Mouse (Mus musculus) retina, adult 2 months (tissue): ENCODE measurements at regions not wholly inside any gene's neighbourhood (a gene's known extent, or its start where the extent isn't known, plus 50 kb on each side); places are given as distances from the start of the nearest gene placed in this dataset.

ENCODE experiments used
- DNase-seq: peaks from one replicate; pipeline ENCODE4 v3.0.0-alpha.2; 2012; ENCODE audit warnings: low read depth, low spot score

DNA sequence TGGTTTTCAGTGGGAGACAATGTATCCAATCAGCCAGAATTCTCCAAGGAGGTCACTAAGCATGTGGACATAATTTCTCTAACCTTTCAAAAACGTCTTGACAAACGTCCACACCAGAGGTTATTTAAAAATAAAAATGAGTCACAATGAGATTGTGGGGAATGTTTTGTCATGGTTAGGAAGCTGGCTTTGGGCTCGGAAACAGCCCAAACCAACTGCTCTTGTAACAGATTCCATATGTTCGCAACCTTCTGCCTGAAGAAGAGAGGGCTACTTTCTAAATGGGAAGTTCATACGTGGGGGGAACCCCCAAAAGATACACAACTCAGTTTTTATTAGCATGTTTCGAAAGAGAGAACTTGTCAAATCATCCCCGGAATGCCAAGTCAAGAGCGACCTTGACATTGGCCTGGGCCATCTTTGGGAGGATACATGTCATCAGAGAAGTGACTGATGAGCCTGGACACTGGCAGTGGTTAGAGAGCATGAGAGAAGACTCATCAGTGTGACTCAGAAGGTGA is 111.6 kb upstream of the Pik3r1 start:
- no peak for DNase-seq

DNA sequence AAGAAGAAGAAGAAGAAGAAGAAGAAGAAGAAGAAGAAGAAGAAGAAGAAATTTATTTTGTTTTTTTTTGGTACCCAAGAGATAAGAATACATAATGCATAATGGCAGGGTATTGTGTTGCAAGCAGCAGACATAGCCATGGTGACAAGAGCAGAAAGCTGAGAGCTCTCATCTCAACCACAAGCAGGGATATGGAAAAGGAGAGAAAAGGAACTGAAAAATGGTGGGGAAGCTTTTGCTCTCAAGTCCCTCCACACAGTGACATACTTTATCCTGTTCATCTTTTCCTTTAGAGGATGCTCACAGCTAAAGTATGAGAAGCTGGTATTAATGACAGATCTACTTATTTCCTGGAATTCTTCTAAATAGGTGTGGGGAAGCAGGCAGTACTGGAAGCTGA is 115.2 kb upstream of the Pik3r1 start:
- DNase-seq, result no peak

DNA sequence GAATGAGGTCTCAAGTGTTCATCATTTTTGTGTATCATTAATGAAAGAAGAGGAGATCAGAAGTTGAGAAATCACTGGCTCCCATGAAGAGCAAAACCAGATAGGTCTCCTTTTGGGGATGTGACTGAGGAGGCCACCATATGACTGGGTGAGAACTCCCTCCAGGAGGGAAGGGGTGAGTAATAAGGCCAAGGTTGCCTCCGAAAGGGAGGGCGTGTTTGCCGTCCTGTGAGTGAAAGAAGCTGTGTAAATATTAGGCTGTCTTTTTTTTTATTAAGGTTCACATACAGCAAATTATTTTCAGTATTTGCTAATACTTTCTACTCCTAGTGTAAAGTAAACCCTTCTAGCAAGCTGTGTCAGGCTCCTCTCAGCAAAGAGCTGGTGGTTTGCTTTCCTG is 116.7 kb upstream of the Pik3r1 start:
- DNase-seq, result no peak

DNA sequence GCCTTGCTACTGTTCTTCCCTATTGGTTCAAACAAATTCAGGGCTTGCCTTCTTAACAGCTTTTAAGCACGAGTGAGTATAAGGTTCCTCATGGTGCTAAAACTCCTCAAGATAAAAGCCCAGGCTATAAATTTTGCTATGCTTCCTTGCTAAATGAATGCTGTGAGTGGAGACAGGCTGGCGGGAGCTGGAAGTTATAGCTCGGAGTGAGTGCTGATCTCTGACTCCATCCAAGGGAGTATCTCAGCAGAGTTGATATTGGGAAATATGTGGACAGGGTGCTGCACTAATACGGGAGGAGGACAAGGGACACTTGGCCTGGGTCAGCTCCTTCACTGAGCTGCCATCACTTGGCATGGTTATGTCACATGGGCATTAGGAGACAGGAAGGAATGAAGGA is 123.5 kb upstream of the Pik3r1 start:
- no peak for DNase-seq

DNA sequence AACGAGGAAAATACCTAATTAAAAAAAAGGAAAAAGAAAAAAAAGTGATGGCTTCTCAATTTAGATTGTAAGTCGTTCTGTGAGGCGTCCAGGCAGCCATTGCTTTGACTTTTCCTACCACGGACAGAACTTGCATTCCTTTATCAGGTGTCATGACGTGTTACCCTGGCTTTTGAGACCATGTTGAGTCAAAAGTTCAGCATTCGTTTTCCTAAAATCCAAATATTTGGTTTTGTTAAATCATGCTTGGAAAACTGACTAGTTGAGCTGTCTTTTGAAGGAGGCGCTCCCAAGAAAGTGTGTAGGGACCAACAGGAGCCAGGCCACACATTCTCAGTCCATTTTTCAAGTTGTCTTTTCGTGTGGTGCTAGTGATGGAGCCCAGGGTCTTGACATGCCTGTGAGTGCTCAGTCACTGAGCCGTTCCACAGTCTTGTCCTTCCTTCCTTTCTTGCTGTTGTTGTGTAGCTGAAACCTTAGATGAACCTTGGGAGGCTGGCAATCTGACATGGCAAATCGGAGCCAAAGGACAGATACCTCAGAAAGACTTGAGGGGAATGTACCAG is 125.1 kb upstream of the Pik3r1 start:
- no peak for DNase-seq

DNA sequence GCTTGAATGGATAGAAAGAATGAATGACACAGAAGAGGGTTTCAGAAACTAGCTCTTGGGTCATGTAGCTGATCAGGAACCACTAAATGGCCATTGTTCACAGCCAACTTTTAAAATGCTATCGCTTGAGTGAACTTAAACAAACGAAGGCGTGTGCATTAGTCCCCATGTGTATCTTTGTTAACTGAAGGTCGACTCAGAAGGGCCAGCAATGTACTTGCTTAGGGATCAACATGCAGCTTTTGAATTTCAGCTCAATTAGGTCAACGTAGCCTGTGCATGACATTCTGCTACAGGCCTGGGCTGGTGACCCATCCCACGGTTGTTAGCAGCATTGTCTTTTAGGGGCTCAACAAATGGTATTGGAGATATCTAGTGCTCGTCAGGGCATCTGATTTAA is 127.1 kb upstream of the Pik3r1 start:
- no peak for DNase-seq

- DNase-seq, result no peak
These were observed 127.7 kb upstream of the Pik3r1 start for GRCm38 (mm10) chr13:101895686-101896085.

- DNase-seq, result no peak
These were observed 128.9 kb upstream of the Pik3r1 start for GRCm38 (mm10) chr13:101896946-101897345.

DNA sequence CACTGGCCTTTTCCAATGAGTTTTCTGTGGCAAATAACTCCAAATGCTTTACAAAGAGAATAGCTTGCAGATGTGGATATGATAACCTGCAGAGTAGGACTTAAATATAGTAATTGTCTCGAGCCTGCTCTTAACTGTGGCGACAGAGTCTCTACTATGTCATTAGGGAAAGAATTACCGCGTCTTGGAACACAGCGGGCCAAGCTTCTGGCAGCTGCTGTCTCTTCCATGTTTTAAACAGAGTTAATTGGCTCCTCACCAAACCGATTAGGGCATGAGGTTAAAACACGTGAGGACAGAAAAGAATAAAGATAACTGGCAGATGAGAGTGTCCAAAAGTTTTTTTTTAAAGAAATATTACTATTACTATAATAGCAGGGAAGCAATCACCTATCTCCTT is 134.2 kb upstream of the Pik3r1 start:
- DNase-seq, result no peak

GRCm38 (mm10) chr13:101905909-101906676 is 138.1 kb upstream of the Pik3r1 start:
- no peak for DNase-seq

DNA sequence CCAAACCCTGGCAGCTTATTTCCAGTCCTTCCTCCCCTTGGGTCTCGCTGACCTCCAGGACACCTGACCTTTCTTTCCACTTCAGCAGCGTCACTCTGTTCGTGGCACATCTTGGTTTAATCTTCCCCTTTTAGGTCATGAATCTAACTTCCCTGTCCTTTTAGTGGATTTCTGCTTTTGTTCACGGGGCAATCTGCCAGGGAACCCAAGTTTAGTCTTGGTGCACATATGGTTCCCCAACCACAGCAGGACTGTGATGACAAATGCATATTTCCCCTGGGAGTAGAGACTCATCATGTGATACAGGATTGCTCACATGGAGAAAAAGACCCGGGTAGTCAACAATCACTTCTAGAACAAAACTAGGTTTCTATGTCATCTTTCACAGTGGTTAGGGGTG is 141.0 kb upstream of the Pik3r1 start:
- DNase-seq, result no peak

- no peak for DNase-seq
These were observed 142.7 kb upstream of the Pik3r1 start for GRCm38 (mm10) chr13:101910687-101911086.

DNA sequence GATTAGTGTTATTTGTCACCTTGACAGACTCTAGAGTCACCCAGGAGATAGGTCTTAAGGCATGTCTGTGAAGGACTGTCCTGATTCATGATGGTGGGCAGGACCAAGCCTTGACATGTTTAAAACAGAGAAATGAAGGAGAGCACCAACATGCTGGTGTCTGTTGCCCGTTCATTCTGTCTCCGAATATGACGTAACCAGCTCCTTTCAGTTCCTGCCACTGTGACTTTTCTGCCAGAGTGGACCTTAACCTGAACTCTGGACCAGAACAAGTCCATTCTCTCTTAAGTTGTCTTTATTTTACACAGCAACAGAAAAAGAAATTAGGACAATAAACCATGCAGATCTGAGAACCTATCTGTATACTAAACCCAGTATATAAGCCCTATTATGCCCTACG is 146.1 kb upstream of the Pik3r1 start:
- no peak for DNase-seq

- DNase-seq, result no peak
These were observed 146.9 kb upstream of the Pik3r1 start for GRCm38 (mm10) chr13:101914691-101915541.

GRCm38 (mm10) chr13:101915542-101915941 is 147.5 kb upstream of the Pik3r1 start:
- no peak for DNase-seq

DNA sequence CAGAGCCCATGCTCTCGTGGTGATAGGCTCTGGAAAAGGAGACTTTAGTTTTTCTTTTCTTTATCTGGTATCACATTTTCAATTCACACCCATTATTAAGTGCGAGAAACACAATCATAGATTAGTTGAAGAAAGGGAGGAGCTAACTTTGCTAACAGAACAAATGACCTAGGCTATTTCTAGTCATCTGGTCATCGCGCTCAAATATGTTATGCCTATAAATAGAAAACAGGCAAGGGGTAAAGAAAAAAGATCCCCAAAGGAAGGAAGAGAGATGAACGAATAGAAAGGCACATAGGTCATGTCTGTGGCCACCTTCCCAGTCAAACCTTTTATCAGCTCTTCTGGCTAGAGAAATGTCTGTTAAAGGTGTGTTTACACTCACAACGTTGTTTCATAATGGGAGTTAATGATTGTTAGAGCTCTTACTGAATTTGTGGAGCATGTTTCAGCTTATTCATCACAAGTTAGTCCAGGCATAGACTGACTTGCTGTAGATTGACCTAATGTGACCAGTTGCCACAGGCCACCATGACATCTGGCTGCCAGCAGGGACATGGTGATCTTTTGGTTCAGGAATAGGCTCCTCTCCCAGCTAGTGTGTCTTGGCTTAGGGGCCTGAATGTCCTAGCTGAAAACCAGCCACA is 148.1 kb upstream of the Pik3r1 start:
- no peak for DNase-seq

DNA sequence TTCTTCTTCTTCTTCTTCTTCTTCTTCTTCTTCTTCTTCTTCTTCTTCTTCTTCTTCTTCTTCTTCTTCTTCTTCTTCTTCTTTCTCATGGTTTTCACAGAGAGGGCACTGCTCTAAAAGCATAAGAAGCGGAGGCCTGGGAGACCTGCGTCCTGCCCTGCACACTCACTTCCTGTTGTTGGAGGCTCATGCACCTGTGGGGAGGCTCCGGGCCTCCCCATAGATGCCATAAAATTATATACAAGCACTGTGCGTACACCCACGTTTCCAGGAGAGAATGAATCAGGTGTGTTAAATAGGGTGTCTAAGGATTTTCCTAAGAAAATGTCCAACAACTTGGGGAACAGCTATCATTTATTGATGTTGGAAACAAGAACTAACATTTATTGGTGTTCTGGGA is 148.9 kb upstream of the Pik3r1 start:
- no peak for DNase-seq

DNA sequence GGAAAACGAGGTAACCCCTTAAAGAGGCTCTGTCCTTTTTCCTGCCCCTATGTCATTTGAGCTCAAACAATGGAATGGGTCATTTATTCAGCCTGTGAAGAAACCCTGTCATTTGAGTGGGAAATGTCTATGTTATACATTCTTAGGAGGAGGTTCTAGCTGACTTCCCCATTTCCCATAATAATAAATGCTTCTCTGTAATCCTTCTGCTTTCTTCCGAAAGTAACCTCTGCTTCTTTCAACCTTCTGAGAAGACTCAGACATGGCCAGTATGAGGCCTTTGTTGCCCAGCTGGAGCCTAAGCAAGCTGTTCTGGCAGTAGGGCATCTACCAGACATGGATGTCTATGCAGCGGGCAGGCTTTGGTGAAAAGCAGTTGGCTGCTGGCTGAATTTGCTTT is 150.2 kb upstream of the Pik3r1 start:
- DNase-seq, result no peak

DNA sequence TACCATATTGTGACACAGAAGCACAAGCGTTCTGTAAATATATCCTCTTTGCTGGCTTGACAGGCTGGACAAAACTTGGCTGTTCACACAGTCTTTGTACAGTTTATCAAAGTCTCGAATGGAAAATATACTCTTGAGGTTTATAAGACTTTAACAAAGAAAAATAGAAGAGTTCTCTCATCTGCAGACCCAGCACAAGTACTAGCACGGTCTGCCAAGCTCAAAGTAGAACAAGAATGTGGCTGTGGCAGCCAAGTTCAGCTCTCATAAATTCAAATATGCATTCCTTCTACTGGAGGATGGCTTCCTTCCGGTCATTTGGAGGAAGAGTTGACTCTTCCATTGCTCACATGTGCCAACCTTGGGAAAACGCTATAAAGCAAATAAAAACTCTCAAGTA is 151.2 kb upstream of the Pik3r1 start:
- DNase-seq, result no peak

GRCm38 (mm10) chr13:101920384-101920783 is 152.4 kb upstream of the Pik3r1 start:
- DNase-seq, result no peak

DNA sequence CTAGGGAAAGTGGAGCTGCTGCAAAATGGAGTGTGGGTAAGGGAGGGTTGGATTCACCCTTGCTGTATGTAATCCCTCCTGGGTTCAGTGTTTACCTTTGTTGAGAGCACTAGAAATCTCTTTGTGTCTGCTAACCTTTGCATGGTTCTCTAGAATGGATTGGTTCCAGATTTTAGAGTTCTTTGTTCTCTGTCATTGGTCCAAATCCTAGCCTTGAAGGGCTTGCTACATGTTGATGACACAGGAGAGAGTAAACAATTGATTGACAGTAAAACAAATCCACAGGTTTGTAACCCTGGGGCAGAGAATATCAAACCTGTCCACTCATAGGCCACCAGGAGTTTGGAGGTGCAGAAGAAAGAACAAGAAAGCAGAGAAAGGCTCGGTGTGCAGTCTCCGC is 156.6 kb upstream of the Pik3r1 start:
- no peak for DNase-seq

- DNase-seq, result no peak
These were observed 163.2 kb upstream of the Pik3r1 start for GRCm38 (mm10) chr13:101931264-101931663.
